Mouse (Mus musculus) layer of hippocampus, adult 9-11 months (tissue): ENCODE results near the gene Bclaf1.

Experiments
- DNase-seq: peaks from one replicate; pipeline ENCODE4 v3.0.0; 2022

Bclaf1 gene

DNA sequence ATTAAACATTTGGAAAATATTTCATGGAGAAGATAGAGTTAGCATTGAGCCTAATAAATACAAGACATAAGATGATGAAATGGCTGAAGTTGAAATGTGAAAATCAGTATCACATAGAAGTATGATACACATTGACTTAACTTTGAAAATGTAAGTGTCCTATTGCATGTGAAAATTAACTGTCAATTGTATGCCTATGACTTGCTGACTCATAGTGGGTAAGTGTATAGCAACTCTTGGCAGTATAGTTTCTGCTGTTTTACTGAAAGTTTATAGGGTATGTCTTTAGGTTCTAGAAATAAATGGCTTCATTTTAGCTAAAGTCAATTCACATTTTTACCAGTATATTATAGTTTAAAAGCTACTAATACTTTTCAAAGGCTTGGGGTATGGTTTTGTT, 14.0 kb downstream of the Bclaf1 start:
- DNase-seq = no peak

- no peak for DNase-seq
These were observed 19.0 kb downstream of the Bclaf1 start for GRCm38 (mm10) chr10:20331262-20331661.

DNA sequence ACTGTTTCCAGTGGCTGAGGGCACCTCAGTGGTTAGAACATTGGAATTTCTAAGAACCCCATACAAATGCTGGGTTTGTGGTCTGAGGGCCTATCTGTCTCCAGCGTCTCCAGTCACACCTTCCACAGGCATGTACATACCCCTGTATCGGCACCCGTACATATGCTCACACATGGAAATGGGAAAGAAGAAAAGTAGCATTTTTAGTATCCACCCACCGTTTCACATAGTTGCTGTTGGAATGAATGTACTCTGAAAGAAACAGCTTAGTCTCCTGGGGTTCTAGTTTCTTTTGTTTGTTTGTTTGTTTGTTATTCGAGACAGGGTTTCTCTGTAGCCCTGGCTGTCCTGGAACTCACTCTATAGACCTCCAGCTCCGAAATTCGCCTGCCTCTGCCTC, 25.6 kb downstream of the Bclaf1 start:
- no peak for DNase-seq

GRCm38 (mm10) chr10:20345736-20346135, 33.5 kb downstream of the Bclaf1 start:
- no peak for DNase-seq

DNA sequence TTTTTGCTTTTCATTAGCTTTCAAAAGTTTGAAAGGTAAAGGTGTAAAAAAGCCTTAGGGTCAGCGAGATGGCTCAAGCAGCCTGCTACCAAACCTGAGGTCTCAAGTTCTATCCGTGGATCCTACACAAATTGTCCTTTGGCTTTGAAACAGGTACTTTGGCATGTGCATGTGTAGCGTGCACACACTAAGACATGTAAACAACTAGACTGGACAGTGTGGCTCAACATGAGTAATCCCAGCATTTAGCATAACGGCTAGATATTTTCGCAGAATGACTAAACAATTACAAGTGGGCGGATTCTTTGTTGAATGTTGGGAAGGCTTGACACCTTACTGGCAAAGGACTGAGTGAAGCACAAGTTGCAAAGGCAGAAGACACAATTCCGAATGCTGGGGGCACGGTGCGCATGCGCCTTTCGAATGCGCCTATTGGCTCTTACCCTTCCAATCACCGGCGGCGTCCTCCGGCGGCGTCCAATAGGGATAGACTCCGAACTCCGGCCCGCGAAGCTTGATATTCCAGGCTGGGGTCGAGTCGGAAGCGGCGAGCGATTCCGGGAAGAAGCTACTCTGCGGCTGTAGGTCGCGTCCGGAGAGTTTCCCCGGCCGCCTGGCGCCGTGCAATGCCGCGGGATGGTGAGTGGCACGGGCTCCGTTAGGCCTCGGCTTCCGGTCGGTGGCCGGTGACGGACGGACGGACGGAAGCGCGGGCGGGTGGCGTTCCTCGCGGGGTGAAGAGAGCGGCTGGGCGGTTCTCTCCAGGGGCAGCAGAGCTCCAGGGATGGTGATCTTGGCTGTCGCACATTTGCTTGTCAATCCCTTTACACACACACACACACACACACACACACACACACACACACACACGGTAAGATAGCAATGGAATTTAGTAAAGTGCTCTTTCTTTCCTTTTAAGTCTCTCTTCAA, 35.3 kb downstream of the Bclaf1 start, which contains the start of gene Mtfr2:
TSS of gene Mtfr2 (plus strand) at position 486 of the 930 bp plus-strand sequence.
- DNase-seq = peak; percentile 90

DNA sequence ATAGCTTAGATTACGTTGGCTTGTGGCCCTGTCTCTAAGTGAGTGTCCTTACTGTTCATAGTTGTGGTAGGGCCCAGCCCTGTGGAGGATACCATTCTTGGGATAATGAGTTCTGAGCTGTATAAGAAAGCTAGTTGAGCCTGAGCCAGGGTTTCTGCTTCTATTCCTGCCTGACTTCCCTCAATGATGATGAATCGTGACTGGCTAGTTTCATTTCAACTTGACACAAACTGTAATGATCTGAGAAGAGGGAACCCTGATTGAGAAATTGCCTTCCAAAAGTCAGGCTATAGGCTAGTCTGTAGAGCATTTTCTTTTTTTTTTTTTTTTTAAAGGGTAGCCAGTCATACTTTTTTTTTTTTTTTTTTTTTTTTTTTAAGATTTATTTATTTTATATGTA, 36.6 kb downstream of the Bclaf1 start:
- no peak for DNase-seq

DNA sequence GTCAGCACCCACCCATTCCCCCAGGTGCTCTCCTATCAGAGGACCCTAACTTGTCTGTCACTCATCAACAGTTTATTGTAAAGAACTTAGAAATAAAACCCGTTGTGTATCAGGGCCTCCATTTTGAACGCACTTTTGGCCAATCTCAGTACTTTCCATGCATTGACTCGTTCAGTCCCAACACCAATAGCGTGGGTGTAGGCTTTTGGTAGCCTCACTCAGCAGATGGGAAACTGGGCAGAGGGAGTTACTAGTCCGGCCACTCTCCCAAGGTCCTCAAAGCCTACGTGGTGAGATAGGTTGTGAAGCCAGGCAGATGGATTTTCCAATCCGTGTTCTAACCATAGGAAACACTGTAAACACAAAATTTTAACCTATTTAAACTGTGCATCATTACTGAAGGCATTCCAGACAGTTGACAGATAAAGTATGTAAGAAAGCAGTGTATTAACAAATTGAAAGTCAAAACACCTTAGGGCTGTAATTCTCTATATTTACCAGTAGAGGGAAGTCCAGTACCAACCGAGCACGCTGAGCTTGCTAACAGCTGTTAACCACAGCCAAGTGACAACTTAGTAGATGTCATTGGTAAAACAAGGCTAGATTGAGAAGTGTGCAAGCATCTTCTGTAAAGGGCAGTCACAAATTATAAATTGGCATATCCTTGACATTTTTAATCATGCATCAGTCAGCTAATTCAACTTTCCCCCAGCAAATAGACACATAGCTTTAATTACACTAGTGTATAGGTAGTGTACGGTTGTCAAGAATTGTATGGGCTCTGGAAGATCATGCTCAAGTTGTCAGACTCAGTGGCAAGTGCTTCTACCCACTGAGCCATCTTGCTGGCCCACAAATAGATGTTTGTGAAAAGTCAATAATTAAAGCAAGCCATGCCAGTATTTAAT, 49.5 kb downstream of the Bclaf1 start:
- no peak for DNase-seq

DNA sequence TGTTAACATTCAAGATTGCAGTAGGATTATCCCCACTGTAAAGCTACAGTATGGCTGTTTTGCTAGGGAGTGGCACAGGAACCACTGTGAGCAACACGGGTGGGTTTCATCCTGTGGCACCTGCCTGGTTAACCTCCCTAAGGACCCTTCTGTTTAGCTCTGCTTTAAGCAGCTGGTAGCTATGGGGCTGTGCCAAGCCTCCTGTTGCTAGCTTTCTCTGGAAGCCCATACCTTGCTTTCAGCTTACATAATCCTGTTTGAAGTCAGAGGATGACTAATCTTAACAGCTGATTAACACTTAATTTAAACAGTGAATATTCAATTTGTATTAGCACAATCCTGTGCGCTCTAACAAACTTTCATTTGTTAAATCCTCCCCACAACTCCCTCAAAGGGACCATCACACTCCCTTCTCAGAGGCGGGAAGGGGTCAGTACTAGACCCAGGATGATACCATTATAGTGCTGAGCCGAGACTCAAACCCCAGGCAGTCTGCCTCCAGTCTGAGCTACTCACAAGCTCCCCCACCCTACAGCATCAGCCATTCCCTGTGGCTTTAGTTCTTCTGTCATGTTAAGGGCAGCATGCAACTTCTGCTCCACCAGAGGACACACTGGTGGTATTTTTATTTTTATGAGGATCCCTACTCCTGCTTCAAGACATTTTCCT, 50.3 kb downstream of the Bclaf1 start:
- no peak for DNase-seq

GRCm38 (mm10) chr10:20372046-20372445, 59.8 kb downstream of the Bclaf1 start:
- DNase-seq = no peak

- peak; percentile 67 for DNase-seq
These were observed 65.4 kb downstream of the Bclaf1 start for GRCm38 (mm10) chr10:20377621-20378020.

DNA sequence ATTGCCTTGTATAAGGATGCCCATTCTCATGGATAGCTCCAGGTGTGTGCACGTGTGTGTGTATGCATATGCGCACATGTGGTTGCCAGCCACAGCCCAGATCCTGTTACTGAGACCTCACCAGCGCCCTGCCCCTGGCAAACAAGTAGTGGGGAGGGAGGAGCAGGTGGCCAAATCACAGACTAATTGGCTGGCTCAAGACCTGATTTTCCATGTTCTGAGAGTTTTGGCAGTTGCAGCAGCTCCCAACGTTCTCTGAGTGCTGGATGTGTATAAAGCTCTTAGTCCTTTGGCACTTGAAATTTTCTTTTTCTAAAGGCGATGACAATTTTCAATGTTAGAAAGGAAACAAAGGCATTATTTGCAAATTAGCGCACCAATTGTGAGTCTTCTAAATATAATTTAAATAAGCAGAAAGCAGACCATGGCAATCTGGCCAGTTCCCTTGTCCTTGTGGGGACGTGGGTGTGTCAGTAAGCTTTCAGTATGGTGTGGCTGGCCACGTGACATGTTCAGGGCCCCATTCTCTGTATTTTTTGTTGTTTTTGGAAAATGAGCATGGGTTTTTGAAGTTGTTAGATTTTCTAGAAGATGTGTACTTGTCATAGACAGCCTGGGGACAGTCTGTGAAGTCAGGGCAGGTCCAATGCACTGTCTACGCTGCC, 66.9 kb downstream of the Bclaf1 start:
- peak; percentile 51 for DNase-seq

DNA sequence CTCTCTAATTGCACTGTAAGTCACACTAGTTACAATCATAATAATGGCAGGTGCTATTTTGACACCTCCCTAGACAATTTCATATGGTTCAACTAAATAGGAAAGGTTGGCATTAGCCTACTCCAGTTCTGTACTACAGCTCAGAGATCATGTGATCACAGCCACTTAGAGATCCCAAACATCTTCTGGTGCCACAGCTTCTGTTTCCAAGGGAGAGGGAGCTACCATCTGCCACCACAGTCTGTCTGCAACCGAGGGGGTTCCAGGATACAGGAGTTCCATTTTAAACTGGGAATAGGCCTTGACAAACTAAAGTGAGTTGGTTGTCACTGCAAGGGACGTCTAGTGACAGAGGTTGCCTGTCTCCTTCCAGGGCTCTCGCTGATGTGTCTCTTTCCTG, 68.5 kb downstream of the Bclaf1 start:
- DNase-seq = peak; percentile 89

DNA sequence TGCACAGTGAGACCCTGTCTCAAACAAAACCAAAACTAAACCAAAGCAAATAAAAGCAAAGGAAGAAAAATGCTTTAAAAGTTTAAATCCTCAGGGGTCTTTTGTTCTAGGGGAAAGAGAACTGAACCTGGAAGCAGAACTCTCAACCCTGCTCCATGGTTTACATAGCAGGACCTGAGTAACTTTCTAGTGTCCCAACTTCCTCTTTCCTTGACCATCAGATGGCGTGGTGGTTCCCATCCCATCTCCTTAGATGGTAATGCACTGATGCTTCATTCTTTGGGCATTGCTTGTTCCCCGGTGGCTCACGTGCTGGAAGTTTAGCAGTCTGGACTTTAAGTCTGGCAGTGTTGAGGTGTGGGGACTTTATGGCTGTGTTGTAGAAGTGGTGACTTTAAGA, 69.1 kb downstream of the Bclaf1 start:
- DNase-seq = no peak

DNA sequence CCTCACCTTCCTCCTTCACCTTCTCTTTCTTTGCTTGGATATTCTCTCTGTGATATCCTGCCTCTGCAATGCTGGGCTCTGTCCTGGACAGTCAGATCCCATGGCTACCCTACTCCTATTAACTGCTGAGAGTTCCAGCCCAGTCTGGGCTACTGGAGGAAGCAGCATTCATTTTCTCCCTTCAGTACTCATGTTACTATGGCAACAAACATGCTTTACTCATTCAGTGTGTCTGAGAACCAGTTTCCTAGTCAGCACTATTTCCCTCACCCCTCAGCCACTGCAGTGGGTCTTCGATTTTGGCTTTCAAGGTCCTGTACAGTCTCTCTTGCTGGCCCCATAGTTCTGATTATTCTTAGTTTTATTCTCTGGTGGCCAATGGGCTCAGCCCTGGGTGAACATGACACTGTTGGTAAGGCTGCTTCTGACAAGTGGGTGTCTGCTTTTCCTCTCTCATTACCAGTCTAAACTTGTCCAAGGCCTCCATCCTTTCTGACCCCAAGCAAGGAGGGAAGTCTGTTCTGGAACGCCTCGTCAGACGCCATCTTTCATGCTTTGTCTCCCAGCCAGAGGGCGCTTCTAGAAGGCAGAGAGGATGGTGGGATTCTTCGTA, 70.6 kb downstream of the Bclaf1 start:
- DNase-seq = no peak

- DNase-seq = no peak
These were observed 78.3 kb downstream of the Bclaf1 start for GRCm38 (mm10) chr10:20390568-20390967.
